Mouse (Mus musculus): ENCODE data around the gene Fam168b. TPM values are rescaled to one million over a fixed set of nuclear protein-coding genes. Genes with fewer than 3 reads are reported as not detected.

Gene Fam168b
- polyA plus RNA-seq (2015; fragmentation: Nextera tagmentation; extraction: Ambion mirVana) = 32.9 and 50.4 TPM in 2 replicates

DNA sequence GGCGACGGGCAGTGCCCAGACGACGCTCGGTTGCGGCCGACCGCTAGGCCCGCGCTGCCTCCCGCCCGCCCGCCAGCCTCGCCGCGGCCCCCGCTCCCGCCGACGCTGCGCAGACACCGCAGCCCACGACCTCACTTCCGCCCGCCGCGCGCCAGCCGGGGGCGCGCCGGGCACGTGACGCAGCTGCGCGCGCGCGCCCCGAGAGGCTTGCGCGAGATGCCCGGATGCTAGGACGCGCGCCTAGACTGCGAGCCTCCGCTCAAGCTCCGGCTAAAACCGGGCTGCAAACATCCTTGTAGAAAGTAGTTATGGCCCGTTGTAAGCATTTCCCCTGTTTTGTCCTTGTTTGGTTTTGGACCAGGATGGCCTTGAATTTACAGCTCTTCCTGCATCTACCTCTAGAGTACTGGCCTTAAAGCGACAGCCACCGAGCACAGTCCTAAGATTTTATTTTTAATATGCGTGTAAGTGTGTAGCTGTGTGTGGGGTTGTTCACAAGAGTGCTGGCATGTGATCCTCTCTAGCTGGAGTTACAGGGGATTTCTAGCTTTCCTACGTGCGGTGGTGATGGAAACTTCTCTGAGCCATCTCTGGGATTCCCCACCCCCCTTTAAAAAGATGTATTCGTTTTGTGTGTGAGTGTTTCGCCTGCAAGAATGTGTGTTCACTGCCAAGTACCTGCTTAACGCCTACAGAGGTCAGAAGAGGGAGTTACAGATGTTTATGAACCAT, at the start of gene Fam168b:
TSS of gene Fam168b (minus strand) at position 179 of the 732 bp plus-strand sequence.
- no peaks in the 10 kb centered on the region for H3K36me3 ChIP-seq
- H3K9me3 ChIP-seq (replicated peaks) = no peaks in the 10 kb centered on the region
- H3K27me3 ChIP-seq = no peaks in the 10 kb centered on the region
- H3K9ac ChIP-seq = peak within 1 kb of the TSS; percentile 93
- peaks cover 38% of the 10 kb centered on the region for H3K4me1 ChIP-seq (replicated peaks)
- peak within 1 kb of the TSS; percentile 98 for H3K27ac ChIP-seq
- WGBS = under 1% methylated on average over 44 of the region's 59 CpGs
- H3K4me3 ChIP-seq = peak within 1 kb of the TSS; percentile 76
- peak within 1 kb of the TSS; percentile 81 for H3K4me2 ChIP-seq
- ATAC-seq (replicated peaks; ENCODE audit: insufficient number of reproducible peaks, insufficient read depth, low FRiP score, low read depth) = peak; percentile 92

DNA sequence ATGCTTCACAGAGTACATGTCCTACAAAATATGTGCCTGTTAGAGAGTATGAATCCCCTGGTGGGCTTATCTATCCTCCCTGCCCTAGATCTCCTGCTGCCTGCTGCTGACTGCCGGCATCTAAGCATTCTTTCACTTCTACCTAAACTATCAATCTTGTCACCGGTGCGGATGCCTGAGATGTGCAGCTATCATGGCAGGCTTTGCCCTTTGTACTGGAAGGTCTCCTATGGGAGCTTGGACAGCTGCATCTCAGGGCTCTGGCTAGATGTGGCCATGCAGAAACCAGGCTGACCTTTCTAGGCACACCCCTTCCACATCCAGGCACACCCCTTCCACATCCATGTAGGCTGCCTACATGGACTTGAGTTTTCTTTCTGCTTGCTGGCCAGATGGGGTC, 49.6 kb upstream of the Fam168b start:
- 42% methylated on average over 3 of the region's 3 CpGs for WGBS

DNA sequence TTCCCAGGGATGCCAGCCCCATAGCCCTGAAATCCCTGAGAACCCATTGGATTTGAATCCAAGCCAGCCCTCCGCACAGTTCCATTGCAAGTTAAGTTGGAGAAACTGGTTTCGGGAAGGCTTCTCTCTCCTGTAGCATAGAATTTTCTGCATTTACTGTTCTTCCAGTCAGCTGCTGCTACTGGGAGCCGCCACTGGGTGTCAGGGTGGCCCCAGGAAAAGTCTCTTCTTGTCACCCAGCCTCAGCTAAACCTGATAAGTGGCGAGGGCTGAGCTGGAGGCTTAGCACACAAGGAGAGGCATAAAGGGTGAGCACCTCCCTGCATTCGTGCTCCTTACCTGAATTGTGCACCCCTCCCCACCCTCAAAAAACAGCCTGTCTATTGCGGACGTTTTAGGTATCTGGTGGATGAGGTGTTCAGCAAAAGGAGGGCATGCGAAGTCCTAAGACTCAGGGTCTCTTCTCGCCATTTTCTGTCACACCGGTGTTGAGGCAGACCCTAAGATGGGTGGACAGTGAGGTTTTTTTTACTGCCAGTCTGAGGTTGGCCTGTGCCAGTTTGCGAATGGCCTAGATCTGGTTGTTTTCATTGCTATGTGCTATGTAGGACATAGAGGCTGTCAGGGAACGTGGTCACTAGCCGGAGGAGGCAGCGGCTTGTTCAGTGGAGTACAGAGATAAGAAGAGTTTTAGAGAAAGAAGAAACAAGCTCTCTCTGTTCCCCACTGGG, 48.9 kb upstream of the Fam168b start:
- Histone ChIP-seq H3K9ac (peak overlapping the region; percentile 4; the same call in 1 of the 2 replicates), H3K27ac (no peak overlapping the region), H3K4me3 (no peak overlapping the region), H3K9me3 (replicated peaks) (no peaks in the 10 kb centered on the region), H3K4me1 (replicated peaks) (no peaks in the 10 kb centered on the region), H3K4me2 (0 out of 2 replicates have a peak overlapping the region, but pooled peaks have one; percentile 8), H3K27me3 (peaks cover 11% of the 10 kb centered on the region; the same call in 1 of the 2 replicates), H3K36me3 (no peaks in the 10 kb centered on the region)
- WGBS = 40% methylated on average over 14 of the region's 14 CpGs
- ATAC-seq (replicated peaks; ENCODE audit: insufficient number of reproducible peaks, insufficient read depth, low FRiP score, low read depth) = no peak

More for the DNA sequence above, 49.6 kb upstream of the Fam168b start:
- Histone ChIP-seq H3K9me3 (replicated peaks) (no peaks in the 10 kb centered on the region), H3K4me2 (no peak overlapping the region), H3K27me3 (peaks cover 11% of the 10 kb centered on the region; the same call in 1 of the 2 replicates), H3K36me3 (no peaks in the 10 kb centered on the region), H3K27ac (no peak overlapping the region), H3K4me3 (no peak overlapping the region), H3K4me1 (replicated peaks) (no peaks in the 10 kb centered on the region), H3K9ac (no peak overlapping the region)
- ATAC-seq (replicated peaks; ENCODE audit: insufficient number of reproducible peaks, insufficient read depth, low FRiP score, low read depth) = no peak

GRCm38 (mm10) chr1:34883776-34884175, 40.9 kb upstream of the Fam168b start:
- H3K9ac ChIP-seq = no peak overlapping the region
- no peaks in the 10 kb centered on the region; the same call in 1 of the 2 replicates for H3K36me3 ChIP-seq
- H3K27ac ChIP-seq = no peak overlapping the region
- peaks cover 9% of the 10 kb centered on the region for H3K4me1 ChIP-seq (replicated peaks)
- H3K27me3 ChIP-seq = no peaks in the 10 kb centered on the region
- ATAC-seq (replicated peaks; ENCODE audit: insufficient number of reproducible peaks, insufficient read depth, low FRiP score, low read depth) = no peak
- no peaks in the 10 kb centered on the region for H3K9me3 ChIP-seq (replicated peaks)
- H3K4me2 ChIP-seq = no peak overlapping the region
- H3K4me3 ChIP-seq = no peak overlapping the region

DNA sequence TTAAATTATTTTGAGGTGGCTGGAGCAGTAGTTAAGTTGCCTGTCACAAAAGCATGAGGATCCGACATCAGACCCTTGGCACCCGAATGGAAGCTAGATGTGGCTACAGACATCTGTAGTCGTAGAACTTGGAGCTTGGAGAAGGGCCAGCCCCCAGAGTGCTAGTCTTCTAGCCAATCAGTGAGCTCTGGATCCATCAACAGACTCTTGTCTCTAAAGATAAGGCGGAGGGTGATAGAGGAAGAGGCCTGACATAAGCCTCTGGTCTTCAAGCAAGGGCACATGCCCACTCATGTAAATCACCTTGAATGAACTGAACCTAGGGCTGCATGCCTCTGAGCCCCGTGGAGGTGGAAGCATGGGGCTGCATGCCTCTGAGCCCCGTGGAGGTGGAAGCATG, 36.7 kb upstream of the Fam168b start:
- H3K9ac ChIP-seq = no peak overlapping the region
- H3K27me3 ChIP-seq = no peaks in the 10 kb centered on the region
- no peaks in the 10 kb centered on the region for H3K9me3 ChIP-seq (replicated peaks)
- H3K4me3 ChIP-seq = no peak overlapping the region
- no peak overlapping the region for H3K27ac ChIP-seq
- ATAC-seq (replicated peaks; ENCODE audit: insufficient number of reproducible peaks, insufficient read depth, low FRiP score, low read depth) = no peak
- 35% methylated on average over 6 of the region's 6 CpGs for WGBS
- H3K4me1 ChIP-seq (replicated peaks) = peaks cover 9% of the 10 kb centered on the region
- H3K36me3 ChIP-seq = peaks cover 8% of the 10 kb centered on the region; the same call in 1 of the 2 replicates
- no peak overlapping the region for H3K4me2 ChIP-seq

GRCm38 (mm10) chr1:34873551-34873950, 30.7 kb upstream of the Fam168b start:
- Histone ChIP-seq H3K4me2 (no peak overlapping the region), H3K9ac (no peak overlapping the region), H3K4me1 (replicated peaks) (no peaks in the 10 kb centered on the region), H3K4me3 (no peak overlapping the region), H3K27me3 (no peaks in the 10 kb centered on the region), H3K9me3 (replicated peaks) (no peaks in the 10 kb centered on the region), H3K36me3 (peaks cover 36% of the 10 kb centered on the region), H3K27ac (no peak overlapping the region)
- 75% methylated on average over 5 of the region's 5 CpGs for WGBS
- no peak for ATAC-seq (replicated peaks; ENCODE audit: insufficient number of reproducible peaks, insufficient read depth, low FRiP score, low read depth)

DNA sequence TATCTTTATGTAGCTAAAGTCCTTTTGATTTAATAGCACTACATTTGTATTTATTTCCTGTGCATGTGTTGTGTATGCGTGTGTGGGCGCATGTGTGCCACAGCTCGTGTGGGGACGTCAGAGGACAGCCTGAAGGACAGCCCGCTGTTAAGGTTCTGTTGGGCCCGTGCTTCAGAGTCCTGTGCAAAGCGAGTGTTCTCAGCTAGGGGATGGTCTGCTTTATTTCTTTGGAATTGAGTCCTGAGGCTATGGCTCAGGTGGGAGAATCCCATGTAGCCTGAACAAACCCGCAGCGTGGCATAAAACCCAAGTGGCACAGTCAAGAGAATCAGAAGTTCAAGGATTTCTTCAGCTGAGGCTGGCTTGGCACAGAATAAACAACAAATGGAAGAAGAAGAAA, 28.3 kb upstream of the Fam168b start:
- no peak overlapping the region for H3K9ac ChIP-seq
- no peaks in the 10 kb centered on the region for H3K4me1 ChIP-seq (replicated peaks)
- H3K4me3 ChIP-seq = no peak overlapping the region
- H3K27ac ChIP-seq = no peak overlapping the region
- no peak for ATAC-seq (replicated peaks; ENCODE audit: insufficient number of reproducible peaks, insufficient read depth, low FRiP score, low read depth)
- H3K27me3 ChIP-seq = no peaks in the 10 kb centered on the region
- 93% methylated on average over 9 of the region's 9 CpGs for WGBS
- H3K4me2 ChIP-seq = no peak overlapping the region
- H3K9me3 ChIP-seq (replicated peaks) = no peaks in the 10 kb centered on the region
- H3K36me3 ChIP-seq = peaks cover 36% of the 10 kb centered on the region

DNA sequence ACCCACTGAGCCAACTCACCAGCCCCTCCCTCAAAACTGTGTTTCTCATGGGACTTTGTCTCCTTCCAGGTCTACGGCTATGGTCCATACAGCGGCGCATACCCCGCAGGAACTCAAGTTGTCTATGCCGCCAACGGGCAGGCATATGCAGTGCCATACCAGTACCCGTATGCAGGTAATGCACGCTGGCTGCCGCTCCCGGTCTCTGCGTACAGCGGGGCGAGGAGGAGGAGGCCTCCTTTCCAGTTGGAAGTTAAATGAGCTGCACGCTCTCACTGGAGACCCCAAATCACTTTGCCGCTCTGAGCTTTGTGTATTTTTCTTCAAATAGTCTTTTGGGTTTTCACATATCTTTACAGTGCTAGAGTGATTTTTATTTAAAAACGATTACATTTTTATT, 26.4 kb upstream of the Fam168b start:
- Histone ChIP-seq H3K4me2 (no peak overlapping the region), H3K4me1 (replicated peaks) (peaks cover 6% of the 10 kb centered on the region), H3K36me3 (peaks cover 27% of the 10 kb centered on the region), H3K9me3 (replicated peaks) (no peaks in the 10 kb centered on the region), H3K27ac (no peak overlapping the region), H3K9ac (no peak overlapping the region), H3K27me3 (no peaks in the 10 kb centered on the region), H3K4me3 (no peak overlapping the region)
- WGBS = 94% methylated on average over 16 of the region's 16 CpGs
- no peak for ATAC-seq (replicated peaks; ENCODE audit: insufficient number of reproducible peaks, insufficient read depth, low FRiP score, low read depth)

DNA sequence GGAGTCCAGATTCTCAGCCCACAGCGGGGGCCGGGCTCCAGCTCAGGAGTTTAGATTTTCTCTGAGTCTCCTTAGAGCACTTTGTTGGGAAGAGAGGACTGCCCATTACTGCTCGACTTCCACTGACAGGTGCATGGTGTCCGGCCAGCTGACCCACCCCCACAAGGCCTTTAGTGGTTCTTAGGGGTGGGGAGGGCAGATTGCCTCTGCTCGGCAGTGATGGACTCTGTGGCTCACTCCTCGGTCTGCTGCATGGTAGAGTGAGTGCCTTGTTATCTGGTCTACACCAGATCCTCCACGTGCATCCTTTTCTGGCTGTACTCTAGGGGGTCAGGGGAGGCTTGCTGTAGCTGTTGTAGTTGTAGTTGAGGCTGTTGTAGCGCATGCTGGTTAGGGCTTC, 25.5 kb upstream of the Fam168b start:
- no peak overlapping the region for H3K9ac ChIP-seq
- no peak overlapping the region for H3K4me2 ChIP-seq
- no peak overlapping the region for H3K27ac ChIP-seq
- ATAC-seq (replicated peaks; ENCODE audit: insufficient number of reproducible peaks, insufficient read depth, low FRiP score, low read depth) = no peak
- peaks cover 10% of the 10 kb centered on the region for H3K4me1 ChIP-seq (replicated peaks)
- H3K36me3 ChIP-seq = peaks cover 29% of the 10 kb centered on the region
- H3K27me3 ChIP-seq = no peaks in the 10 kb centered on the region
- H3K9me3 ChIP-seq (replicated peaks) = no peaks in the 10 kb centered on the region
- H3K4me3 ChIP-seq = no peak overlapping the region
- WGBS = 80% methylated on average over 8 of the region's 8 CpGs

- H3K36me3 ChIP-seq = peaks cover 37% of the 10 kb centered on the region
- H3K9ac ChIP-seq = no peak overlapping the region
- H3K27ac ChIP-seq = no peak overlapping the region
- H3K9me3 ChIP-seq (replicated peaks) = no peaks in the 10 kb centered on the region
- H3K4me3 ChIP-seq = no peak overlapping the region
- H3K4me2 ChIP-seq = no peak overlapping the region
- ATAC-seq (replicated peaks; ENCODE audit: insufficient number of reproducible peaks, insufficient read depth, low FRiP score, low read depth) = no peak
- WGBS = 92% methylated on average over 5 of the region's 5 CpGs
- H3K4me1 ChIP-seq (replicated peaks) = peaks cover 10% of the 10 kb centered on the region
- no peaks in the 10 kb centered on the region for H3K27me3 ChIP-seq
Measured at GRCm38 (mm10) chr1:34867574-34867955, 24.7 kb upstream of the Fam168b start.

DNA sequence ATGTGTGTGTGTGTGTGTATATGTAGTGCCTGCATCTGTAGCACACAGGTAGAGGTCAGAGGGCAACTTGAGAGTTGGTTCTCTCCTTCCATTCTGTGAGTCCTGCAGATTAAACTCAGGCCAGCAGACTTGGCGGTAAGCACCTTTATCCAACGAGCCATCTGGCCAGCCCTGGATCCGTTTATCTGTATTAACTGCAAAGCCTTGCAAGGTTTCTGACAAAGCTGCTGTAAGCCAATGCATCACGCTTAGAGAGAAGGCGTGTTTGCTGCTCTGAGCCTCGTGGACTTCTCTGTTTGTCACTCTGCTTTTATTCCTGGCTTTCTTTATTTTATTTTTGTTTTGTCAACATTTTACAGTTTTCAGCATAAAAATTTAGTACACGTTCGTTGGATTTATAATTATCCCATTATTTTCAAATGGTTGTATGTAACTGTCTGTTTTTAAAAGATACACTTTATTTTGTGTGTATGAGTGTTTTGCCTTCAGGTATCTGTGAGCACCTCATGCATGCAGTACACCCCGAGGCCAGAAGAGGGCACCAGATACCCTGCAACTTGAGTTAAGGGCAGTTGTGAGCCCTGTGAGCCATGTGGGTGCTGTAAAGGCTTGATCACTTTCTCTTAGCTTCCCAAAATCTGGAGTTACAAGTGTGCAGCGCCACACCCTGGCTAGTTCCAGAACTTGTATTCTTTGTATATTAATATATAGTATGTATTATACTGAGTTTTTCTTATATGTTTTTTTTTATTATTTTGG, 24.1 kb upstream of the Fam168b start:
- no peak overlapping the region for H3K27ac ChIP-seq
- no peaks in the 10 kb centered on the region for H3K9me3 ChIP-seq (replicated peaks)
- H3K4me3 ChIP-seq = no peak overlapping the region
- no peaks in the 10 kb centered on the region for H3K27me3 ChIP-seq
- WGBS = 57% methylated on average over 10 of the region's 10 CpGs
- H3K36me3 ChIP-seq = peaks cover 41% of the 10 kb centered on the region
- H3K4me2 ChIP-seq = no peak overlapping the region
- no peak overlapping the region for H3K9ac ChIP-seq
- ATAC-seq (replicated peaks; ENCODE audit: insufficient number of reproducible peaks, insufficient read depth, low FRiP score, low read depth) = no peak; the same call in 1 of the 2 replicates
- peaks cover 10% of the 10 kb centered on the region for H3K4me1 ChIP-seq (replicated peaks)

Measured in heart, embryonic 15.5 days (tissue).